Mouse (Mus musculus) small intestine, adult 2 months (tissue): ENCODE measurements at regions not wholly inside any gene's neighbourhood (a gene's known extent, or its start where the extent isn't known, plus 50 kb on each side); places are given as distances from the start of the nearest gene placed in this dataset.
"Not testable (repeated sequence)": the region's sequence is repeated elsewhere in the genome, so short reads cannot be mapped to it uniquely, and the experiment has no call there.

Experiments used
- H3K27ac ChIP-seq: fragments of 200-500 bp; 2 replicates; pipeline ENCODE4 v1.5.1; 2012; ENCODE audit warnings: low read depth, low read length, control low read depth, inconsistent platforms; ENCODE audit not compliant: insufficient read depth
- H3K27me3 ChIP-seq: fragments of 200-500 bp; 2 replicates; pipeline ENCODE4 v1.6.1; 2012; ENCODE audit warnings: mild to moderate bottlenecking, moderate library complexity, low read length, inconsistent platforms; ENCODE audit not compliant: control insufficient read depth, insufficient read depth
- H3K36me3 ChIP-seq: fragments of 200-500 bp; 2 replicates; pipeline ENCODE4 v1.6.1; 2012; ENCODE audit warnings: mild to moderate bottlenecking, low read length, control low read depth, inconsistent platforms; ENCODE audit not compliant: control insufficient read depth, insufficient read depth
- H3K4me1 ChIP-seq: fragments of 200-500 bp; 2 replicates; pipeline ENCODE4 v1.6.1; 2012; ENCODE audit warnings: low read length, inconsistent platforms, mixed read lengths; ENCODE audit not compliant: control insufficient read depth, insufficient read depth, insufficient read length
- H3K4me3 ChIP-seq: fragments of 200-500 bp; 2 replicates; pipeline ENCODE4 v1.5.1; 2012; ENCODE audit warnings: low read depth, mild to moderate bottlenecking, control low read depth, inconsistent platforms, low read length, moderate library complexity
- CTCF ChIP-seq: fragments of 200-500 bp; IDR thresholded peaks from 2 replicates; pipeline ENCODE4 v1.5.1; 2012; ENCODE audit warnings: low read depth, mild to moderate bottlenecking, control low read depth, inconsistent platforms, low read length, moderate library complexity, mixed read lengths; ENCODE audit not compliant: insufficient replicate concordance, insufficient read length; ENCODE audit errors: extremely low read depth
- POLR2A ChIP-seq: fragments of 200-500 bp; IDR thresholded peaks from 2 replicates; pipeline ENCODE4 v1.6.1; 2012; ENCODE audit warnings: low read depth, mild to moderate bottlenecking, control low read depth, inconsistent platforms, low read length, moderate library complexity
- WGBS: fragments of 180-500 bp; shearing (Covaris S2); methylation state at CpG from one replicate; pipeline ENCODE4 v1.1.7; 2018; 5-methylcytosine and 5-hydroxymethylcytosine counted together

- WGBS, result 49% methylated on average over 5 of the region's 5 CpGs
- TF ChIP-seq POLR2A (no peak), CTCF (no peak)
- Histone ChIP-seq H3K27ac (no peak overlapping the region), H3K36me3 (no peaks in the 10 kb centered on the region), H3K27me3 (no peaks in the 10 kb centered on the region), H3K4me3 (no peak overlapping the region), H3K4me1 (no peaks in the 10 kb centered on the region)
Measured at GRCm38 (mm10) chr11:27105920-27106319, 512.1 kb upstream of the Vrk2 start.

- Histone ChIP-seq H3K4me3 (no peak overlapping the region), H3K27ac (no peak overlapping the region), H3K27me3 (no peaks in the 10 kb centered on the region), H3K36me3 (no peaks in the 10 kb centered on the region), H3K4me1 (no peaks in the 10 kb centered on the region)
- TF ChIP-seq CTCF (no peak), POLR2A (no peak)
Measured at GRCm38 (mm10) chr11:27102906-27103305, 509.1 kb upstream of the Vrk2 start.

GRCm38 (mm10) chr11:27102045-27102444, 508.2 kb upstream of the Vrk2 start:
- no peak for TF ChIP-seq CTCF
- TF ChIP-seq POLR2A, result no peak
- Histone ChIP-seq H3K4me1 (no peaks in the 10 kb centered on the region), H3K36me3 (no peaks in the 10 kb centered on the region), H3K4me3 (no peak overlapping the region), H3K27ac (no peak overlapping the region), H3K27me3 (no peaks in the 10 kb centered on the region)
- WGBS, result 93% methylated on average over 2 of the region's 2 CpGs

- TF ChIP-seq CTCF, result no peak
- no peak for TF ChIP-seq POLR2A
- Histone ChIP-seq H3K36me3 (no peaks in the 10 kb centered on the region), H3K27ac (no peak overlapping the region), H3K4me1 (no peaks in the 10 kb centered on the region), H3K4me3 (no peak overlapping the region), H3K27me3 (no peaks in the 10 kb centered on the region)
Measured at GRCm38 (mm10) chr11:27096615-27097014, 502.8 kb upstream of the Vrk2 start.

- H3K4me3 ChIP-seq, H3K27me3 ChIP-seq, H3K27ac ChIP-seq, H3K4me1 ChIP-seq, H3K36me3 ChIP-seq: not testable (repeated sequence)
Measured at GRCm38 (mm10) chr11:27095460-27095859, 501.7 kb upstream of the Vrk2 start.

- no peak for TF ChIP-seq POLR2A
- TF ChIP-seq CTCF, result no peak
- Histone ChIP-seq H3K36me3 (no peaks in the 10 kb centered on the region), H3K4me1 (no peaks in the 10 kb centered on the region), H3K4me3 (no peak overlapping the region), H3K27me3 (no peaks in the 10 kb centered on the region), H3K27ac (no peak overlapping the region)
- WGBS, result 81% methylated on average over 1 of the region's 1 CpGs
Measured at GRCm38 (mm10) chr11:27086516-27086915, 492.7 kb upstream of the Vrk2 start.

GRCm38 (mm10) chr11:27081188-27081587, 487.4 kb upstream of the Vrk2 start:
- Histone ChIP-seq H3K36me3 (no peaks in the 10 kb centered on the region), H3K27ac (no peak overlapping the region), H3K4me1 (no peaks in the 10 kb centered on the region), H3K27me3 (no peaks in the 10 kb centered on the region), H3K4me3 (no peak overlapping the region)
- TF ChIP-seq POLR2A (no peak), CTCF (no peak)

GRCm38 (mm10) chr11:27070381-27070780, 476.6 kb upstream of the Vrk2 start:
- Histone ChIP-seq H3K4me3 (no peak overlapping the region), H3K4me1 (no peaks in the 10 kb centered on the region), H3K27me3 (no peaks in the 10 kb centered on the region), H3K27ac (no peak overlapping the region), H3K36me3 (no peaks in the 10 kb centered on the region)
- no peak for TF ChIP-seq POLR2A
- TF ChIP-seq CTCF, result no peak
